Mouse (Mus musculus) gastrocnemius, adult 2 months (tissue): ENCODE results near the gene Patl2. TPM values are rescaled to one million over a fixed set of nuclear protein-coding genes. Genes with fewer than 3 reads are reported as not detected.
"Not testable (repeated sequence)": the region's sequence is repeated elsewhere in the genome, so short reads cannot be mapped to it uniquely, and the experiment has no call there.

Experiments used
- DNase-seq: peaks from one replicate; pipeline ENCODE4 v3.0.0; 2022
- H3K27ac ChIP-seq: fragments of 200-600 bp; 2 replicates; pipeline ENCODE4 v1.8.1; 2022; ENCODE audit warnings: mild to moderate bottlenecking
- H3K4me3 ChIP-seq: fragments of 200-600 bp; 2 replicates; pipeline ENCODE4 v1.8.1; 2022; ENCODE audit warnings: mild to moderate bottlenecking, moderate library complexity
- CTCF ChIP-seq: fragments of 200-600 bp; IDR thresholded peaks from 2 replicates; pipeline ENCODE4 v1.8.1; 2022; ENCODE audit warnings: antibody characterized with exemption, mild to moderate bottlenecking, moderate library complexity
- intact Hi-C: fragments of 180-260 bp; cut with DNase I; formaldehyde crosslinking; loops from one replicate; pipeline ENCODE4 v1.15.1; 2025
- total RNA-seq, 2 experiments: library from RNA; stranded (reverse); gene quantifications; 2 replicates each; pipeline ENCODE4 v1.2.3; 2021

Gene Patl2
- total RNA-seq, 2 experiments from 2014 or later: not detected

- Histone ChIP-seq H3K4me3 (no peak overlapping the region), H3K27ac (peak overlapping the region; percentile 28; the same call in 1 of the 2 replicates)
- intact Hi-C loops: no loop called here
- no peak for DNase-seq
- no peak for TF ChIP-seq CTCF
Measured at GRCm38 (mm10) chr2:122126765-122127347, 59.1 kb downstream of the Patl2 start.

- Histone ChIP-seq H3K27ac (no peak overlapping the region), H3K4me3 (no peak overlapping the region)
- TF ChIP-seq CTCF: no peak
- intact Hi-C loops: no loop called here
- no peak for DNase-seq
Measured at GRCm38 (mm10) chr2:122125680-122126572, 60.1 kb downstream of the Patl2 start.

- TF ChIP-seq CTCF: no peak
- intact Hi-C loops: loop anchor here (1.0 kb wide), 2 partner anchors 30 to 42 kb away; partner anchors contain the start of gene Trim69
- peak within 1 kb of the TSS; percentile 100 for H3K4me3 ChIP-seq
Measured at GRCm38 (mm10) chr2:122117961-122118958, 67.7 kb downstream of the Patl2 start, which contains the start of gene Spg11. Gene Spg11, minus strand, starts transcription at chr2:122118386.

GRCm38 (mm10) chr2:122116888-122117287 lies 69.1 kb downstream of the Patl2 start:
- intact Hi-C loops: no loop called here
- no peak for DNase-seq
- Histone ChIP-seq H3K4me3 (no peak overlapping the region), H3K27ac (no peak overlapping the region)
- TF ChIP-seq CTCF: no peak

More at GRCm38 (mm10) chr2:122117961-122118958, 67.7 kb downstream of the Patl2 start, which contains the start of gene Spg11:
- H3K27ac ChIP-seq: peak within 1 kb of the TSS; percentile 99
- DNase-seq: peak; percentile 99

GRCm38 (mm10) chr2:122109714-122110113 lies 76.3 kb downstream of the Patl2 start:
- no peak for TF ChIP-seq CTCF
- Histone ChIP-seq H3K4me3 (no peak overlapping the region), H3K27ac (no peak overlapping the region)
- DNase-seq: no peak
- intact Hi-C loops: no loop called here

GRCm38 (mm10) chr2:122108101-122108500 lies 77.9 kb downstream of the Patl2 start:
- DNase-seq: no peak
- intact Hi-C loops: no loop called here
- no peak overlapping the region for H3K27ac ChIP-seq
- H3K4me3 ChIP-seq: no peak overlapping the region
- no peak for TF ChIP-seq CTCF

GRCm38 (mm10) chr2:122102070-122102469 lies 83.9 kb downstream of the Patl2 start:
- intact Hi-C loops: no loop called here
- no peak overlapping the region for H3K27ac ChIP-seq
- no peak overlapping the region for H3K4me3 ChIP-seq
- TF ChIP-seq CTCF: peak; percentile 63
- peak; percentile 32 for DNase-seq

GRCm38 (mm10) chr2:122097686-122098085 lies 88.3 kb downstream of the Patl2 start:
- intact Hi-C loops, H3K27ac ChIP-seq, H3K4me3 ChIP-seq, DNase-seq: not testable (repeated sequence)

GRCm38 (mm10) chr2:122093844-122094243 lies 92.1 kb downstream of the Patl2 start:
- no peak for TF ChIP-seq CTCF
- no peak overlapping the region for H3K27ac ChIP-seq
- intact Hi-C loops: no loop called here
- no peak for DNase-seq
- no peak overlapping the region for H3K4me3 ChIP-seq

- peak; percentile 29 for DNase-seq
- intact Hi-C loops: no loop called here
- no peak overlapping the region for H3K27ac ChIP-seq
Measured at GRCm38 (mm10) chr2:122086446-122086845, 99.5 kb downstream of the Patl2 start.

GRCm38 (mm10) chr2:122081728-122082456 lies 104.1 kb downstream of the Patl2 start:
- intact Hi-C loops: no loop called here
- H3K27ac ChIP-seq: no peak overlapping the region
- H3K4me3 ChIP-seq: no peak overlapping the region
- DNase-seq: no peak
- TF ChIP-seq CTCF: no peak

More at GRCm38 (mm10) chr2:122086446-122086845, 99.5 kb downstream of the Patl2 start:
- no peak for TF ChIP-seq CTCF
- H3K4me3 ChIP-seq: no peak overlapping the region

Other genes with a start within 250 kb of the Patl2 start
- gene Ctdspl2, start 230.2 kb downstream of the Patl2 start, total RNA-seq: 1 to 10 TPM; 6.7 to 9.4 TPM
- not detected for gene Mageb3, start 230.1 kb downstream of the Patl2 start, total RNA-seq
- 10 to 100 TPM; 31.4 to 38.4 TPM for gene Eif3j1, start 157.6 kb downstream of the Patl2 start, total RNA-seq
- 1 to 10 TPM; 5.7 to 6.3 TPM for gene Spg11, start 67.8 kb downstream of the Patl2 start, total RNA-seq
- gene B2m, start 38.5 kb downstream of the Patl2 start, total RNA-seq: 10 to 100 TPM; 60.6 to 85.4 TPM
- not detected for gene Trim69, start 25.5 kb downstream of the Patl2 start, total RNA-seq
- gene Terb2, start 83 bp upstream of the Patl2 start, total RNA-seq: not detected
- gene Sord, start 48.6 kb upstream of the Patl2 start, total RNA-seq: 10 to 100 TPM; 50.5 to 71.2 TPM
- gene Duox2, start 112.3 kb upstream of the Patl2 start, total RNA-seq: under 1 TPM; 0.06 to 0.13 TPM
- gene Duoxa2, start 112.7 kb upstream of the Patl2 start, total RNA-seq: not detected
- under 1 TPM; 0.28 to 0.95 TPM for gene Duoxa1, start 127.5 kb upstream of the Patl2 start, total RNA-seq
- under 1 TPM; 0.43 to 0.73 TPM for gene Duox1, start 129.5 kb upstream of the Patl2 start, total RNA-seq
- gene Shf, start 183.0 kb upstream of the Patl2 start, total RNA-seq: 1 to 10 TPM; 2.1 to 2.9 TPM
- gene Slc28a2, start 240.3 kb upstream of the Patl2 start, total RNA-seq: 1 to 10 TPM; 5.6 to 9.9 TPM